Comparison of ENCODE assay signal across 7 mouse cellular contexts in genomic region chr11:101087682-101088055, GRCm38 (mm10). TPM values are rescaled to one million over a fixed set of nuclear protein-coding genes. Genes with fewer than 3 reads are reported as not detected.
DNase-seq lines count a peak whose midpoint lies in the region; ATAC-seq and TF ChIP-seq lines count a peak whose summit lies in the region.

No protein-coding gene starts in this region.

- dilution Hi-C loops in CH12.LX (cut with MboI; ENCODE audit: extremely low pct_ligation_motif_present, extremely low pct_unique_long_range_greater_than_20kb, low sequenced_read_pairs), result no loop called here

- H3K27ac ChIP-seq in CH12.LX (ENCODE audit: insufficient read depth, low read depth) (peak overlapping the region; percentile 63), MEL (ENCODE audit: control insufficient read depth, low read depth, low read length) (peak overlapping the region; percentile 17)
- peak overlapping the region; percentile 70 for H3K27ac ChIP-seq in hindbrain, embryonic 14.5 days
- peak overlapping the region; percentile 61 for H3K27ac ChIP-seq in liver, embryonic 14.5 days

- H3K36me3 ChIP-seq in CH12.LX (replicated peaks in 1 of 2; ENCODE audit: control insufficient read depth in 1 of 2, insufficient read depth in 1 of 2, low read length in 1 of 2) (peaks cover 50 to 76% of the 10 kb centered on the region in 2 experiments), MEL (ENCODE audit: control insufficient read depth in 1 of 2, insufficient read depth in 2 of 2, low read length in 2 of 2) (peaks cover 8 to 15% of the 10 kb centered on the region in 2 experiments)
- H3K36me3 ChIP-seq in hindbrain, embryonic 14.5 days (replicated peaks; ENCODE audit: control insufficient read depth, insufficient read depth), result peaks cover 51% of the 10 kb centered on the region
- H3K36me3 ChIP-seq in liver, embryonic 14.5 days (replicated peaks; ENCODE audit: control insufficient read depth, insufficient read depth, low read depth), result peaks cover 33% of the 10 kb centered on the region

- whole genome bisulfite sequencing in hindbrain, embryonic 14.5 days, result 11% methylated on average over 8 of the region's 8 CpGs
- WGBS in liver, embryonic 14.5 days (ENCODE audit: insufficient replicate concordance), result 10% methylated on average over 8 of the region's 8 CpGs

- no peak for DNase-seq in CH12.LX (ENCODE audit: extremely low read depth)
- DNase-seq in MEL (ENCODE audit: low read depth, low spot score), result no peak
- no peak for DNase-seq in hindbrain, embryonic 14.5 days (ENCODE audit: low spot score)
- DNase-seq in liver, embryonic 14.5 days (ENCODE audit: low read depth in 3 of 3, low spot score in 3 of 3), result no peak
- DNase-seq in ovary, adult 18-20 months (ENCODE audit: low spot score), result no peak
- DNase-seq in Muller cell, postnatal 12 days (ENCODE audit: inconsistent ontology term), result no peak
- DNase-seq in layer of hippocampus, adult 18-20 months (ENCODE audit: low spot score in 2 of 2), result no peak

- in situ Hi-C loops in CH12.LX (cut with MboI; ENCODE audit: low pct_ligation_motif_present, low pct_unique_long_range_greater_than_20kb, low sequenced_read_pairs), result loop anchor here (10.0 kb wide), 1 partner anchor 217 kb away; the partner anchor contains the start of gene Becn1

- peaks cover 26 to 65% of the 10 kb centered on the region in 2 experiments for H3K4me1 ChIP-seq in CH12.LX (ENCODE audit: control insufficient read depth in 1 of 2, insufficient read depth in 2 of 2)
- H3K4me1 ChIP-seq in MEL (ENCODE audit: control insufficient read depth in 1 of 2, insufficient read depth in 2 of 2, low read length in 2 of 2), result peaks cover 4 to 19% of the 10 kb centered on the region in 2 experiments
- H3K4me1 ChIP-seq in hindbrain, embryonic 14.5 days (replicated peaks; ENCODE audit: control insufficient read depth, insufficient read depth, low read length), result peaks cover 27% of the 10 kb centered on the region
- H3K4me1 ChIP-seq in liver, embryonic 14.5 days (replicated peaks; ENCODE audit: control insufficient read depth in 2 of 2, insufficient read depth in 2 of 2, low read length in 1 of 2), result peaks cover 14 to 22% of the 10 kb centered on the region in 2 experiments

- peak overlapping the region; percentile 27 for H3K4me2 ChIP-seq in CH12.LX (ENCODE audit: insufficient read depth, low read depth, poor library complexity, severe bottlenecking)
- H3K4me2 ChIP-seq in hindbrain, embryonic 14.5 days (replicated peaks), result peak overlapping the region; percentile 76
- H3K4me2 ChIP-seq in liver, embryonic 14.5 days (ENCODE audit: low read depth), result peak overlapping the region; percentile 96

- H3K27me3 ChIP-seq in CH12.LX (replicated peaks), result no peaks in the 10 kb centered on the region
- H3K27me3 ChIP-seq in MEL (ENCODE audit: control insufficient read depth in 1 of 2, insufficient read depth in 2 of 2, low read length in 2 of 2), result no peaks in the 10 kb centered on the region
- no peaks in the 10 kb centered on the region for H3K27me3 ChIP-seq in hindbrain, embryonic 14.5 days (ENCODE audit: control insufficient read depth, insufficient read depth, low read length)
- no peaks in the 10 kb centered on the region for H3K27me3 ChIP-seq in liver, embryonic 14.5 days (ENCODE audit: control insufficient read depth, insufficient read depth, low read length)

- ATAC-seq in hindbrain, embryonic 14.5 days (ENCODE audit: low FRiP score), result no peak
- no peak for ATAC-seq in liver, embryonic 14.5 days (ENCODE audit: insufficient read depth)

- TF ChIP-seq EP300 in CH12.LX (IDR thresholded peaks at IDR 0.05; ENCODE audit: low read length) (no peak), MEL (IDR thresholded peaks at IDR 0.05; ENCODE audit: low read depth in 1 of 2, low read length in 2 of 2) (no peak)
- TF ChIP-seq EP300 in liver, embryonic 14.5 days (IDR thresholded peaks at IDR 0.05; ENCODE audit: low read depth), result no peak

- TF ChIP-seq RAD21 in CH12.LX (IDR thresholded peaks at IDR 0.05; ENCODE audit: low read depth, low read length), result no peak
- TF ChIP-seq RAD21 in MEL (IDR thresholded peaks at IDR 0.05; ENCODE audit: low read depth, low read length), result no peak

- TF ChIP-seq POLR2A in CH12.LX (IDR thresholded peaks at IDR 0.05; ENCODE audit: low read depth, low read length) (no peak), MEL (IDR thresholded peaks at IDR 0.05; ENCODE audit: control insufficient read depth in 1 of 2, insufficient read depth in 1 of 2, low read depth in 1 of 2, low read length in 2 of 2, poor library complexity in 1 of 2) (no peak)

- peak overlapping the region; percentile 49 to 79 (median 68) for H3K4me3 ChIP-seq in CH12.LX (replicated peaks in 1 of 3; ENCODE audit: low read depth in 2 of 3, low read length in 2 of 3, poor library complexity in 1 of 3)
- H3K4me3 ChIP-seq in MEL (ENCODE audit: control insufficient read depth in 1 of 2, insufficient read depth in 1 of 2, low read depth in 2 of 2, low read length in 2 of 2), result peak overlapping the region; percentile 77 to 80
- H3K4me3 ChIP-seq in hindbrain, embryonic 14.5 days (replicated peaks; ENCODE audit: low read length), result peak overlapping the region; percentile 81
- H3K4me3 ChIP-seq in liver, embryonic 14.5 days (ENCODE audit: insufficient read depth in 1 of 2, low read depth in 2 of 2, low read length in 2 of 2), result peak overlapping the region; percentile 66 to 82

- H3K9me3 ChIP-seq in CH12.LX (replicated peaks; ENCODE audit: low read length) (no peaks in the 10 kb centered on the region), MEL (replicated peaks; ENCODE audit: insufficient read depth, low read length) (no peaks in the 10 kb centered on the region)
- H3K9me3 ChIP-seq in hindbrain, embryonic 14.5 days (ENCODE audit: control insufficient read depth, low read length), result no peaks in the 10 kb centered on the region
- H3K9me3 ChIP-seq in liver, embryonic 14.5 days (ENCODE audit: control insufficient read depth, low read length), result no peaks in the 10 kb centered on the region

- H3K9ac ChIP-seq in CH12.LX (ENCODE audit: insufficient read depth, low read depth) (peak overlapping the region; percentile 77), MEL (ENCODE audit: control insufficient read depth, low read depth, low read length, poor library complexity, severe bottlenecking) (peak overlapping the region; percentile 81)
- H3K9ac ChIP-seq in hindbrain, embryonic 14.5 days, result peak overlapping the region; percentile 90
- H3K9ac ChIP-seq in liver, embryonic 14.5 days (replicated peaks), result peak overlapping the region; percentile 94

- TF ChIP-seq CTCF in CH12.LX (conservative IDR thresholded peaks at IDR 0.05 in 1 of 2, IDR thresholded peaks at IDR 0.05 in 1 of 2; ENCODE audit: low read depth in 2 of 2, low read length in 2 of 2) (no peak), MEL (IDR thresholded peaks at IDR 0.05 in 2 of 3, conservative IDR thresholded peaks at IDR 0.05 in 1 of 3; ENCODE audit: control insufficient read depth in 1 of 3, insufficient read depth in 1 of 3, low read depth in 2 of 3, low read length in 3 of 3, poor library complexity in 1 of 3, severe bottlenecking in 1 of 3) (no peak)
- no peak for TF ChIP-seq CTCF in liver, embryonic 14.5 days (IDR thresholded peaks at IDR 0.05; ENCODE audit: low read depth)

- H3K79me2 ChIP-seq in CH12.LX (replicated peaks; ENCODE audit: control insufficient read depth, extremely low read depth, insufficient read depth, poor library complexity, severe bottlenecking) (peaks cover 23% of the 10 kb centered on the region; the same call in 1 of the 2 replicates), MEL (ENCODE audit: control insufficient read depth, insufficient read depth, low read length, poor library complexity) (peaks cover 21% of the 10 kb centered on the region)

RNA-seq across cellular contexts. Expression of gene Mlx, which starts 0.6 kb away (rescaled TPM):
- total RNA-seq in CH12.LX (2012; rRNA removed), result 45.2 and 63.0 TPM in 2 replicates
- 93.1 and 116 TPM in 2 replicates for total RNA-seq in CH12.LX (2014; rRNA removed)
- 43.3 and 51.5 TPM in 2 replicates for polyA plus RNA-seq in CH12.LX (2012; ENCODE audit: insufficient read length, low read depth)
- 70.8 and 75.9 TPM in 2 replicates for total RNA-seq in MEL (2012; rRNA removed)
- 10 to 100 TPM in 1 of 2 experiments, not detected in 1; 57.5 TPM for polyA plus RNA-seq in MEL (2012; ENCODE audit: insufficient read depth in 1 of 2, insufficient read length in 2 of 2, low read depth in 1 of 2, low replicate concordance in 2 of 2, missing spikeins in 1 of 2)
- 84.0 and 86.6 TPM in 2 replicates for polyA plus RNA-seq in hindbrain, embryonic 14.5 days (2014; fragmentation: Nextera tagmentation; extraction: Ambion mirVana)
- 16.8 and 18.6 TPM in 2 replicates for polyA plus RNA-seq in liver, embryonic 14.5 days (2012; rRNA removed)
- 21.9 and 26.8 TPM in 2 replicates for polyA plus RNA-seq in liver, embryonic 14.5 days (2014; fragmentation: Nextera tagmentation; extraction: Ambion mirVana)
- 10 to 100 TPM; 41.6 to 44.3 TPM for total RNA-seq in layer of hippocampus, adult 18-20 months (2021)

RNA-seq across cellular contexts. Expression of gene Coasy, which starts 5.3 kb away (rescaled TPM):
- total RNA-seq in CH12.LX (2012; rRNA removed), result 74.9 and 78.9 TPM in 2 replicates
- total RNA-seq in CH12.LX (2014; rRNA removed), result 60.4 and 66.1 TPM in 2 replicates
- 56.6 and 63.4 TPM in 2 replicates for polyA plus RNA-seq in CH12.LX (2012; ENCODE audit: insufficient read length, low read depth)
- 34.8 and 42.9 TPM in 2 replicates for total RNA-seq in MEL (2012; rRNA removed)
- 10 to 100 TPM in 1 of 2 experiments, not detected in 1; 44.2 TPM for polyA plus RNA-seq in MEL (2012; ENCODE audit: insufficient read depth in 1 of 2, insufficient read length in 2 of 2, low read depth in 1 of 2, low replicate concordance in 2 of 2, missing spikeins in 1 of 2)
- polyA plus RNA-seq in hindbrain, embryonic 14.5 days (2014; fragmentation: Nextera tagmentation; extraction: Ambion mirVana), result 37.2 and 45.3 TPM in 2 replicates
- polyA plus RNA-seq in liver, embryonic 14.5 days (2012; rRNA removed), result 16.2 and 16.7 TPM in 2 replicates
- polyA plus RNA-seq in liver, embryonic 14.5 days (2014; fragmentation: Nextera tagmentation; extraction: Ambion mirVana), result 17.7 and 19.9 TPM in 2 replicates
- total RNA-seq in layer of hippocampus, adult 18-20 months (2021), result 10 to 100 TPM; 24.5 to 25.7 TPM

RNA-seq across cellular contexts. Expression of gene Psmc3ip, which starts 7.6 kb away (rescaled TPM):
- 63.7 and 106 TPM in 2 replicates for total RNA-seq in CH12.LX (2012; rRNA removed)
- 85.9 and 106 TPM in 2 replicates for total RNA-seq in CH12.LX (2014; rRNA removed)
- polyA plus RNA-seq in CH12.LX (2012; ENCODE audit: insufficient read length, low read depth), result 89.9 and 114 TPM in 2 replicates
- total RNA-seq in MEL (2012; rRNA removed), result 9.1 and 14.5 TPM in 2 replicates
- polyA plus RNA-seq in MEL (2012; ENCODE audit: insufficient read depth in 1 of 2, insufficient read length in 2 of 2, low read depth in 1 of 2, low replicate concordance in 2 of 2, missing spikeins in 1 of 2), result 1 to 10 TPM in 1 of 2 experiments, not detected in 1; 8.2 TPM
- polyA plus RNA-seq in hindbrain, embryonic 14.5 days (2014; fragmentation: Nextera tagmentation; extraction: Ambion mirVana), result 16.4 and 20.7 TPM in 2 replicates
- 7.3 and 16.8 TPM in 2 replicates for polyA plus RNA-seq in liver, embryonic 14.5 days (2012; rRNA removed)
- 21.6 and 22.0 TPM in 2 replicates for polyA plus RNA-seq in liver, embryonic 14.5 days (2014; fragmentation: Nextera tagmentation; extraction: Ambion mirVana)
- total RNA-seq in layer of hippocampus, adult 18-20 months (2021), result 1 to 10 TPM; 3.4 to 5.4 TPM

RNA-seq across cellular contexts. Expression of gene Hsd17b1, which starts 9.5 kb away (rescaled TPM):
- total RNA-seq in CH12.LX (2012; rRNA removed) (0.29 and 0.81 TPM in 2 replicates), CH12.LX (2014; rRNA removed) (not detected in 2 replicates), MEL (2012; rRNA removed) (not detected in 2 replicates)
- polyA plus RNA-seq in CH12.LX (2012; ENCODE audit: insufficient read length, low read depth) (0.17 TPM in 1 of 2 replicates, not detected in the other), MEL (2012; ENCODE audit: insufficient read depth in 1 of 2, insufficient read length in 2 of 2, low read depth in 1 of 2, low replicate concordance in 2 of 2, missing spikeins in 1 of 2) (not detected)
- 0.31 TPM in 1 of 2 replicates, not detected in the other for polyA plus RNA-seq in hindbrain, embryonic 14.5 days (2014; fragmentation: Nextera tagmentation; extraction: Ambion mirVana)
- polyA plus RNA-seq in liver, embryonic 14.5 days (2012; rRNA removed), result 0.13 and 0.19 TPM in 2 replicates
- 0.08 and 0.34 TPM in 2 replicates for polyA plus RNA-seq in liver, embryonic 14.5 days (2014; fragmentation: Nextera tagmentation; extraction: Ambion mirVana)
- total RNA-seq in layer of hippocampus, adult 18-20 months (2021), result 1 to 10 TPM in 1 of 2 experiments, under 1 TPM in 1; 0.66 to 1.5 TPM

RNA-seq across cellular contexts. Expression of gene Naglu, which starts 17.9 kb away (rescaled TPM):
- 23.2 and 33.3 TPM in 2 replicates for total RNA-seq in CH12.LX (2012; rRNA removed)
- 12.8 and 13.8 TPM in 2 replicates for total RNA-seq in CH12.LX (2014; rRNA removed)
- polyA plus RNA-seq in CH12.LX (2012; ENCODE audit: insufficient read length, low read depth), result 8.3 and 11.2 TPM in 2 replicates
- 1.1 and 1.5 TPM in 2 replicates for total RNA-seq in MEL (2012; rRNA removed)
- 1 to 10 TPM in 1 of 2 experiments, not detected in 1; 3.1 TPM for polyA plus RNA-seq in MEL (2012; ENCODE audit: insufficient read depth in 1 of 2, insufficient read length in 2 of 2, low read depth in 1 of 2, low replicate concordance in 2 of 2, missing spikeins in 1 of 2)
- 10.2 and 11.3 TPM in 2 replicates for polyA plus RNA-seq in hindbrain, embryonic 14.5 days (2014; fragmentation: Nextera tagmentation; extraction: Ambion mirVana)
- polyA plus RNA-seq in liver, embryonic 14.5 days (2012; rRNA removed), result 3.4 and 4.0 TPM in 2 replicates
- 4.0 and 4.3 TPM in 2 replicates for polyA plus RNA-seq in liver, embryonic 14.5 days (2014; fragmentation: Nextera tagmentation; extraction: Ambion mirVana)
- total RNA-seq in layer of hippocampus, adult 18-20 months (2021), result 1 to 10 TPM; 6.9 to 8.6 TPM

Comparison
In these comparisons a context has a peak if more than half of its experiments do, and no peak if none do; other contexts are left out.
1. H3K27ac ChIP-seq: peak in every context shown above with its lines; median percentile 70 in hindbrain, embryonic 14.5 days; 63 in CH12.LX; 61 in liver, embryonic 14.5 days; 17 in MEL.
2. H3K4me2 ChIP-seq: peak in every context shown above with its lines; median percentile 96 in liver, embryonic 14.5 days; 76 in hindbrain, embryonic 14.5 days; 27 in CH12.LX.